Mouse (Mus musculus) mouse embryonic stem cell (cell line): ENCODE measurements around the gene Atp23.
"Not testable (repeated sequence)": the region's sequence is repeated elsewhere in the genome, so short reads cannot be mapped to it uniquely, and the experiment has no call there.

Experiments used
- in situ Hi-C, 2 experiments: fragments of 300-500 bp; cut with MboI; formaldehyde crosslinking; loops; 1 replicate in 1 of 2; 3 replicates in 1 of 2; pipeline ENCODE4 v1.14.3; 2019 to 2020; ENCODE audit warnings: low sequenced_read_pairs in 2 of 2, low pct_unique_long_range_greater_than_20kb in 1 of 2, mixed read lengths in 1 of 2; ENCODE audit not compliant: unreplicated experiment in 1 of 2

Atp23 gene

DNA sequence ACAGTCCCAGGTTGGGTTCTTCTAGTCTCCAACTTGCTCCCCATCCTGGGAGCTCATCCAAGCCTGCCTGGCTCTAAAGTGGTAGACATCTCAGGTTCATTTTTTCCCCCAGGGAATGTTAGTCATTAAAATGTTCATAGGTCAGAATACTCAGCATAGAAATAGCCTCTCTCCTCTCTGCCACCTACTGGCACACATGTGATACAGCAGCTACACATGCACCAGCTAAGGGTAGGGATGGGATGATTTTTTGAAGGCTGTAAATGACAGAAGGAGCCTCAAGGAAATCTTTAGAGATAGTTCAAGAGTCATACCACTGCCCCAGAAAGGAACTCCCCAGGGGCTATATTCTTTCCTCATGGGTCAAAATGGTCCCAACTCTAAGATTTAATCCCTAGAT lies 60.9 kb downstream of the Atp23 start:
- in situ Hi-C loops = no loop called here

DNA sequence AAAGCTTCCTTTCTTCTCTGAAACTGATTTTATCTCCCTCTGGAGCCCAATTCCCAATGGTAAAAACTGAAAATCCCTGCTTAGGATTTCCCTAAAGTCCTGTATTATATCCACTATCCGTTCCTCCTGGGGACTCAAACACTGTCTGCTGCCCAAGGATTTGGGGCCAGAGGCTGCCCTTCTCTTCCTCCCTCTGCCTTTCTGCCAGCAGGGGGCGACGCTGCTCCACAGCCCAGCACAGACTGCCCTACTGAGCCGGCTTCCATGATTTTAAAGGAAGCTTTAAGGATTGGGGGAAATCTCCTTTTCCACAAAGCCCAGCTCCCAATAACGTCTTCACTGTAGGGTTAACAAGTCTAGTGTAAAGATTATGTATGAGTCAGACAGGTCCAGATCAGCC lies 68.1 kb downstream of the Atp23 start:
- in situ Hi-C loops = no loop called here

DNA sequence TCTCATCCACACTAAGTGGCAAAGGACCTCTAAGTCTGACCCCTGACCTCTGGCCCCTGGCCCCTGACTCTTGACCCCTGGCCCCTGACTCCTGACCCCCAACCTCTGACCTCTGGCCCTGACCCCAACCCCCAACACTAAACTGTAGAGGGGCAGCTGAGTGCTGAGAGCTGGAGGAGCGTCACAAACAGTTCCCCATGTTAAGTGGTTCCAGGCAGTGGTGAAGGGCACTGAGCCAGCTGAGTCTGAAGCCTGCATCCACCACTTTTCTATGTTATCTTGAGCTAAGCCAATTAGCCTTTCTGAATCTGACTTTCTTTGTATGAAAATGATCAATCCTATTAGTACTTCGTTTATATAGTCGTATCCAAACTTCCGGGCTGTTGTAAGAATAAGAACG lies 69.8 kb downstream of the Atp23 start:
- in situ Hi-C loops = no loop called here

DNA sequence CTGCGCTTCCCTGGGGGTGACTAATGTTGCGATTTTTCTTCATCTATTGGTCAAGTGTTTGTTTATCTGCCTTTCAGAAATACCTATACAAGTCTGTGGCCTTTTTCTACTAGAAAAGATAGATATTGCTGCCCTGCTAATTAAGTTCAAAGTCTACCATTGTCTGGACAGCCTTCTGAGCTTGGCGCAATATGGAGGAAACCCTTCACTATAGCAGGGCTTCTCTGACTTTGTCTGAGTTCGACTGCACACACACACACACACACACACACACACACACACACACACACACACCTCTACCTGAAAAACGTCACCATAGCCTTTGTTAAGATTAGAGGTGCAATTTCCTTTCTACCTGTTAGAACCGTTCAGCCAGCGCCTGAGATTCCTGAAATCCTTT lies 72.5 kb downstream of the Atp23 start:
- in situ Hi-C loops = no loop called here

DNA sequence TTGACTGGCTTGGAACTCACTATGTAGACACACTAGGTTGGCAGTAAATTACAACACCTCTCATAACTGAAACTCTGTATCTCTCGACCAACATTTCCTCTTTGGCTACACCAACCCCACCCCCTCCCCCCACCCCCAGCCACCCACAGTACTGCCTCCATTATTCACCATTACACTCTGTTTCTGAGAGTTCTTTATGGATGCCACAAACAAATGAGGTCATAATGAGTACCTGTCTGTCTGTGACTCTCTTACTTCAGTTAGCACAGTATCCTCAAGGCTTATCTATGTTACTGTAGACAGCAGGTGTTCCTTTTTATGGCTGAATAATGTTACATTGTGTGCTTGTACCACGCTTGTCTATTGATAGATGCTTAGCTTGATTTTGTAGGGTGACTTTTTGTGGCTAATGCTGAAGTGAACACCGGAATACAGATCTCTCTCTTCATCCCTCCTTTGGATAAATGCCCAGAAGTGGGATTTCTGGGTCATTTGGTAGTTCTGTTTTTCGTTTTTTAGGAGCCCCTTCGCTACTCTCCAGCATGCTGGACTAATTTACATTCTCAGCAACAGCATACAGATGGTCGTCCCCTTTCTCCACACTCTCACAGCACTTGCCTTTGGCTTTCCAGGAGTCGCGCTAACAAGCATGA lies 73.1 kb downstream of the Atp23 start:
- in situ Hi-C loops = no loop called here

DNA sequence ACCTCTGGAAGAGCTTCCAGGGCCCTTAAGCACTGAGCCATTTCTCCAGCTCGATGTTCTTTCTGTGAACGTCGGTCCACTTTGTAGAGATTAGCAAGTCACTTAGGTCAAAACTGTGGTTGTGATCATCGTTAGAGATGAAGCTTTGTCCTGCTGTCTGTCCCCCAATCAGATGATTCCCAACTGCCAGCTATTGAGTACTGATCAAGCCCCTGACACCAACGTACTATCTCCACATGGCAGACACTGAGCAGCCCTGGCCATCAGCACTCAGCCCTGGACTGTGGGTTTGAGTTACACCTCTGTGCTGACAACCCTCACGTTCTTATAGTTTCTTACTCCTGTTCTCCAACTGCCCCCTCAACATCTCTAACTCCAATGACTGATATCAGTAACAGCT lies 74.2 kb downstream of the Atp23 start:
- in situ Hi-C loops = no loop called here

DNA sequence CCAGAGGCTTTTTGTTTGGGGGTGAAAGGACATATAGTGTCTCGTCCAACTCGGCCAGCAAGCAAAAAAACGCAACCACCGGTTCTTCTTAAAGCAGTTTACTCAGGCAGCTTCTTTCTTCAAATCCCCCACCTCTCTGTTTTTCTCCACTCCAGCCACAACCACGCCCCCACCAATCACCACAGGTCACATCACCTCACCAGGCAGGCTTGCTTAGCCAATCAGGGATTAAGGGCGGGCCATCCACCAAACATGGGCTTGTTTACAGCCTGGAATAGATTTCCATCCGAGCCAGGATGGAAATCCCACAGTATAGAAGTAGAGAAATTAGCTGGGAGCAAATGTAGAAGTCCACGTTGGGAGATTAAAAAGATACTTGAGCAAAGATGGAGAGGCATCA lies 74.9 kb downstream of the Atp23 start:
- in situ Hi-C loops = not testable (repeated sequence)

DNA sequence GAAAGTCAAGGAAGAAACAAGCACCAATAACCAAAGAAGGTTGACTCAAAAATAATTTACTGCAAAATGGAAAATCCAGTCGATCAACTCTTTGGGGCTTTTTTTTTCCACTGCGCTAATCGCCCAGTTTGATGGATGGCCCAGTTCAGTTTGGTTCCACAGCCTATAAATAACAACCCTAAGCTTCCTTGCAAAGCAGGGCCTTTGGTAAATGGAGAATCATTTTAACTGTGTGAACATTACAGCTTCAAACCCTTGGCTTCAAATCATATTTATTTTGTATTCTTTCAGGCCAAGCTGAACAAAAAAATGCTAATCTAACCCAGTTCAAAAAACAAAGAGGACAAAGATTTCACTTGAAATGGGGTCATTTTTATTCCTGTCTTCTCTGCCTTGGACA lies 78.7 kb downstream of the Atp23 start:
- in situ Hi-C loops = no loop called here
